Mouse (Mus musculus) hindbrain, embryonic 16.5 days (tissue): ENCODE results near the gene Olfr894. TPM values are rescaled to one million over a fixed set of nuclear protein-coding genes. Genes with fewer than 3 reads are reported as not detected.
"Not testable (repeated sequence)": the region's sequence is repeated elsewhere in the genome, so short reads cannot be mapped to it uniquely, and the experiment has no call there.

Source experiments
- ATAC-seq: fragments of 200-750 bp; cut with Nextera tagmentation; 2 replicates; pipeline ENCODE4 v1.8.0; 2017; ENCODE audit warnings: moderate TSS enrichment, moderate library complexity
- H3K27ac ChIP-seq: fragments of 300-500 bp; sonication (generic); 2 replicates; pipeline ENCODE4 v1.5.1; 2014; ENCODE audit warnings: low read depth, mild to moderate bottlenecking, control low read depth, low read length, moderate library complexity
- H3K27me3 ChIP-seq: fragments of 300-500 bp; sonication (generic); replicated peaks from 2 replicates; pipeline ENCODE4 v1.6.1; 2014; ENCODE audit warnings: low read length; ENCODE audit not compliant: control insufficient read depth, insufficient read depth
- H3K36me3 ChIP-seq: fragments of 300-500 bp; sonication (generic); 2 replicates; pipeline ENCODE4 v1.6.1; 2014; ENCODE audit warnings: mild to moderate bottlenecking, low read length, moderate library complexity, mixed read lengths; ENCODE audit not compliant: control insufficient read depth, insufficient read depth
- H3K4me1 ChIP-seq: fragments of 300-500 bp; sonication (generic); 2 replicates; pipeline ENCODE4 v1.6.1; 2014; ENCODE audit warnings: low read depth, low read length; ENCODE audit not compliant: control insufficient read depth, insufficient read depth
- H3K4me2 ChIP-seq: fragments of 300-500 bp; sonication (generic); 2 replicates; pipeline ENCODE4 v1.6.1; 2014; ENCODE audit warnings: mild to moderate bottlenecking, low read length, control low read depth, moderate library complexity
- H3K4me3 ChIP-seq: fragments of 300-500 bp; sonication (generic); 2 replicates; pipeline ENCODE4 v1.5.1; 2014; ENCODE audit warnings: mild to moderate bottlenecking, low read length, control low read depth, moderate library complexity
- H3K9ac ChIP-seq: fragments of 300-500 bp; sonication (generic); 2 replicates; pipeline ENCODE4 v1.6.1; 2014; ENCODE audit warnings: low read depth, mild to moderate bottlenecking, control low read depth, low read length, moderate library complexity
- H3K9me3 ChIP-seq: fragments of 300-500 bp; sonication (generic); 2 replicates; pipeline ENCODE4 v1.6.1; 2014; ENCODE audit warnings: mild to moderate bottlenecking, low read length, moderate library complexity; ENCODE audit not compliant: control insufficient read depth
- WGBS: fragments of 180-500 bp; shearing (Covaris S2); extraction: QIAGEN DNeasy Blood & Tissue Kit; methylation state at CpG from one replicate; pipeline ENCODE4 v1.1.7; 2014; 5-methylcytosine and 5-hydroxymethylcytosine counted together
- polyA plus RNA-seq: library from polyadenylated mRNA; unstranded; fragments of >200 nt; fragmentation: Nextera tagmentation; extraction: Ambion mirVana; gene quantifications from 2 replicates; pipeline ENCODE4 v1.2.1, GENCODE M21; 2015

The Olfr894 gene
- polyA plus RNA-seq = not detected in 2 replicates

DNA sequence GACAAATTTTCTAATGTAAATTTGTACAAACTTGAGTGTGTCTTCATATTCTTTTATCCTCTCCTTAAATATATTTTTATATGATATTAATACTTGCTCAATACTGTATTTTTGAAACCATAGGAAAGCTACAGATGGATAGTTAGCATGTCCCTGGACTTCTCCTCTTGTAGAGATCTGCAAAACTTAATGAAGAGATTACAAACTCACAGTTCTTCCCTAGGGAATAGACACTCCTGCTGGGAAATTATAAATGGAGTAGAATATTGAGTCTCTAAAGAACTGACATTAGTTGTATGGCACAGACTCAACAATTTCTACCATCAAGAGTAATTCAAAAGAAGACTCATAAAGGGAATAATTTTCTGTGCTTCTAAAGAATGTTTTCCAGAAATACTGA lies at the start of gene Olfr894:
Gene Olfr894 (plus strand): TSS at position 301 of the 400 bp plus-strand sequence.
- Histone ChIP-seq H3K36me3 (no peaks in the 10 kb centered on the region), H3K9ac (no peak within 1 kb of the TSS), H3K27ac (no peak within 1 kb of the TSS), H3K4me1 (no peaks in the 10 kb centered on the region), H3K27me3 (no peaks in the 10 kb centered on the region), H3K4me2 (no peak within 1 kb of the TSS), H3K9me3 (no peaks in the 10 kb centered on the region), H3K4me3 (no peak within 1 kb of the TSS)
- ATAC-seq = no peak

GRCm38 (mm10) chr9:38168341-38168740 lies 49.5 kb upstream of the Olfr894 start:
- WGBS = 55% methylated on average over 2 of the region's 2 CpGs
- not testable (repeated sequence) for H3K4me1 ChIP-seq, H3K4me2 ChIP-seq, H3K27me3 ChIP-seq, H3K9me3 ChIP-seq, H3K9ac ChIP-seq, H3K27ac ChIP-seq, ATAC-seq, H3K4me3 ChIP-seq, H3K36me3 ChIP-seq

GRCm38 (mm10) chr9:38180721-38181120 lies 37.1 kb upstream of the Olfr894 start, which contains the start of gene Olfr891:
Olfr891 (minus strand) TSS chr9:38180821.
- Histone ChIP-seq H3K36me3 (no peaks in the 10 kb centered on the region), H3K4me3 (no peak within 1 kb of the TSS), H3K9me3 (peaks cover 5% of the 10 kb centered on the region), H3K27me3 (no peaks in the 10 kb centered on the region), H3K27ac (no peak within 1 kb of the TSS), H3K4me1 (no peaks in the 10 kb centered on the region), H3K4me2 (no peak within 1 kb of the TSS), H3K9ac (no peak within 1 kb of the TSS)
- WGBS = 81% methylated on average over 1 of the region's 1 CpGs
- no peak for ATAC-seq

DNA sequence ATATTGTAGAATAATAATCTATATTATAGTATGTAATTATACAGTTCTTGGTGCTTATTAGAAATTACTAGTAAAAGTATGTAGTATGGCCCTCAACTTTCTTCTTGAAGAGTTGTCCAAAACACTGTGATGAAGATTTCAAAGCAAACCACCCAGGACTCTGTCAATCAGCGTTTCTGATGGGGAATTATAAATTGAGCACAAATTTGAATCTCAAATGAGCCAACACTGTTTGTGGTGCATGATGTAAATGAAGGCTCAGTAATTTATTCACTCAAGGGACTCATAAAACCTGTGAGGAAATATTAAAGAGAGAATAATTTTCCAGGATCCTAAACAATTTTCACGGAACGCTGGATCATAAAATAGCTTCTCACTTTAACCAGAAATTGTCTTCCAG lies 9.8 kb upstream of the Olfr894 start, which contains the start of gene Olfr893:
Gene Olfr893 (plus strand): TSS at position 301 of the 400 bp plus-strand sequence.
- Histone ChIP-seq H3K9ac (no peak within 1 kb of the TSS), H3K27ac (no peak within 1 kb of the TSS), H3K9me3 (no peaks in the 10 kb centered on the region), H3K36me3 (no peaks in the 10 kb centered on the region), H3K4me2 (no peak within 1 kb of the TSS), H3K27me3 (no peaks in the 10 kb centered on the region), H3K4me3 (no peak within 1 kb of the TSS), H3K4me1 (no peaks in the 10 kb centered on the region)
- WGBS = 76% methylated on average over 3 of the region's 3 CpGs
- no peak for ATAC-seq

DNA sequence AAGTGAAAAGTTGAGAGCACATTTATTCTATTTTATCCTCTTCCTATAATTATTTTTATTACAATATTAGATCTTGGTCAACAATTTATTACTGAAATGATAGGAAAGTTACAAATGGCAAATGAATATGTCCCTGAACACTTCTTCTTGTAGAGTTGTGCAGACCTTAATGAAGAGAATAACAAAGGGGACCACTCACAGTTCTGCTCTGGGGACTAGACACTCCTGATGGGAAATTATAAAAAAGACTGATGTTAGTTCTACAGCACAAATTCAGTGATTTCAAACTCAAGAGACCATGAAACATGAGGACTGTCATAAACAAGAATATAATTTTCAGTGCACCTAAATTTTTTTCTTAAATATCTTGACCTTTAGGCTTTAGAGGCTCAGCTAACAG lies 34.6 kb downstream of the Olfr894 start, which contains the start of gene Olfr143:
Gene Olfr143 (plus strand): TSS at position 301 of the 400 bp plus-strand sequence.
- no peak within 1 kb of the TSS for H3K9ac ChIP-seq
- H3K36me3 ChIP-seq = no peaks in the 10 kb centered on the region
- H3K9me3 ChIP-seq = no peaks in the 10 kb centered on the region
- no peaks in the 10 kb centered on the region for H3K4me1 ChIP-seq
- H3K27ac ChIP-seq = no peak within 1 kb of the TSS
- H3K27me3 ChIP-seq = no peaks in the 10 kb centered on the region
- H3K4me3 ChIP-seq = no peak within 1 kb of the TSS
- no peak within 1 kb of the TSS for H3K4me2 ChIP-seq
- ATAC-seq = no peak

DNA sequence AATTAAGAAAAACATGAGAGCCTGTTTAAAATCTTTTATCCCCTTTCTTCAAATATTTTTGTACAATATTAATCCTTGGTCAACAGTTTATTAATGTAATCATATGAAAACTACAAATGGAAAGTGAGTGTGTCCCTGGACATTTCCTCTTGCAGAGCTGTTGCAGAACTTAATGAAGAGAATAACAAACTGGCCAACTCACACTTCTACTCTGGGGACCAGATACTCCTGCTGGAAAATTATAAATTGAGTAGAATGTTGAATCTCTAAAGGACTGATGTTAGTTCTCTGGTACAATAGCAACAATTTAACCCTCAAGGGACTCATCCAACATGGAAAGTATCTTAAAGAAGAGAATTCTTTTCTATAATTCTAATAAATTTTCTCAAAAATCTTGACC lies 49.7 kb downstream of the Olfr894 start, which contains the start of gene Olfr895:
Gene Olfr895 (plus strand): TSS at position 301 of the 400 bp plus-strand sequence.
- Histone ChIP-seq H3K27ac (no peak within 1 kb of the TSS), H3K36me3 (no peaks in the 10 kb centered on the region), H3K4me3 (no peak within 1 kb of the TSS), H3K4me2 (no peak within 1 kb of the TSS), H3K27me3 (no peaks in the 10 kb centered on the region), H3K9ac (no peak within 1 kb of the TSS), H3K4me1 (no peaks in the 10 kb centered on the region), H3K9me3 (no peaks in the 10 kb centered on the region)
- no peak for ATAC-seq

Other genes starting within 250 kb of the Olfr894 start
- not detected in 2 replicates for gene Olfr881, start 226.2 kb upstream of the Olfr894 start, polyA plus RNA-seq
- not detected in 2 replicates for gene Olfr883, start 192.2 kb upstream of the Olfr894 start, polyA plus RNA-seq
- not detected in 2 replicates for gene Olfr884, start 171.5 kb upstream of the Olfr894 start, polyA plus RNA-seq
- not detected in 2 replicates for gene Olfr885, start 156.7 kb upstream of the Olfr894 start, polyA plus RNA-seq
- not detected in 2 replicates for gene Olfr887, start 134.0 kb upstream of the Olfr894 start, polyA plus RNA-seq
- gene Olfr888, start 109.9 kb upstream of the Olfr894 start, polyA plus RNA-seq = not detected in 2 replicates
- 0.04 and 0.05 TPM in 2 replicates for gene Olfr889, start 102.9 kb upstream of the Olfr894 start, polyA plus RNA-seq
- not detected in 2 replicates for gene Olfr890, start 75.5 kb upstream of the Olfr894 start, polyA plus RNA-seq
- not detected in 2 replicates for gene Olfr891, start 37.2 kb upstream of the Olfr894 start, polyA plus RNA-seq
- not detected in 2 replicates for gene Olfr893, start 9.7 kb upstream of the Olfr894 start, polyA plus RNA-seq
- not detected in 2 replicates for gene Olfr143, start 34.7 kb downstream of the Olfr894 start, polyA plus RNA-seq
- gene Olfr895, start 49.8 kb downstream of the Olfr894 start, polyA plus RNA-seq = not detected in 2 replicates
- not detected in 2 replicates for gene Olfr896-ps1, start 73.1 kb downstream of the Olfr894 start, polyA plus RNA-seq
- not detected in 2 replicates for gene Olfr25, start 111.0 kb downstream of the Olfr894 start, polyA plus RNA-seq
- gene Olfr898, start 130.4 kb downstream of the Olfr894 start, polyA plus RNA-seq = not detected in 2 replicates
- not detected in 2 replicates for gene Olfr250, start 148.8 kb downstream of the Olfr894 start, polyA plus RNA-seq
- not detected in 2 replicates for gene Olfr251, start 159.0 kb downstream of the Olfr894 start, polyA plus RNA-seq
- not detected in 2 replicates for gene Olfr147, start 183.6 kb downstream of the Olfr894 start, polyA plus RNA-seq
- not detected in 2 replicates for gene Olfr901, start 211.4 kb downstream of the Olfr894 start, polyA plus RNA-seq
- gene Olfr902, start 229.6 kb downstream of the Olfr894 start, polyA plus RNA-seq = not detected in 2 replicates
- gene Olfr904, start 245.1 kb downstream of the Olfr894 start, polyA plus RNA-seq = not detected in 2 replicates